Mouse (Mus musculus) hindbrain, embryonic 15.5 days (tissue): ENCODE measurements at regions not wholly inside any gene's neighbourhood (a gene's known extent, or its start where the extent isn't known, plus 50 kb on each side); places are given as distances from the start of the nearest gene placed in this dataset.

Source experiments
- ATAC-seq: fragments of 200-750 bp; cut with Nextera tagmentation; 2 replicates; pipeline ENCODE4 v1.8.0; 2017; ENCODE audit warnings: low read depth, moderate number of reproducible peaks, moderate TSS enrichment; ENCODE audit not compliant: low FRiP score
- H3K27ac ChIP-seq: fragments of 300-500 bp; sonication (generic); replicated peaks from 2 replicates; pipeline ENCODE4 v1.5.1; 2015; ENCODE audit warnings: mild to moderate bottlenecking, inconsistent platforms
- H3K27me3 ChIP-seq: fragments of 300-500 bp; sonication (generic); 2 replicates; pipeline ENCODE4 v1.6.1; 2015; ENCODE audit warnings: control low read depth, inconsistent platforms
- H3K36me3 ChIP-seq: fragments of 300-500 bp; sonication (generic); 2 replicates; pipeline ENCODE4 v1.6.1; 2015; ENCODE audit warnings: control low read depth, inconsistent platforms
- H3K4me1 ChIP-seq: fragments of 300-500 bp; sonication (generic); replicated peaks from 2 replicates; pipeline ENCODE4 v1.6.1; 2015; ENCODE audit warnings: control low read depth, inconsistent platforms
- H3K4me2 ChIP-seq: fragments of 300-500 bp; sonication (generic); 2 replicates; pipeline ENCODE4 v1.6.1; 2015; ENCODE audit warnings: moderate library complexity, mild to moderate bottlenecking, inconsistent platforms
- H3K4me3 ChIP-seq: fragments of 300-500 bp; sonication (generic); 2 replicates; pipeline ENCODE4 v1.5.1; 2015; ENCODE audit warnings: mild to moderate bottlenecking, inconsistent platforms
- H3K9ac ChIP-seq: fragments of 300-500 bp; sonication (generic); 2 replicates; pipeline ENCODE4 v1.6.1; 2015; ENCODE audit warnings: inconsistent platforms
- H3K9me3 ChIP-seq: fragments of 300-500 bp; sonication (generic); 2 replicates; pipeline ENCODE4 v1.6.1; 2016; ENCODE audit warnings: control low read depth, inconsistent platforms
- WGBS: fragments of 180-500 bp; shearing (Covaris S2); methylation state at CpG from one replicate; pipeline ENCODE4 v1.1.7; 2015; 5-methylcytosine and 5-hydroxymethylcytosine counted together

DNA sequence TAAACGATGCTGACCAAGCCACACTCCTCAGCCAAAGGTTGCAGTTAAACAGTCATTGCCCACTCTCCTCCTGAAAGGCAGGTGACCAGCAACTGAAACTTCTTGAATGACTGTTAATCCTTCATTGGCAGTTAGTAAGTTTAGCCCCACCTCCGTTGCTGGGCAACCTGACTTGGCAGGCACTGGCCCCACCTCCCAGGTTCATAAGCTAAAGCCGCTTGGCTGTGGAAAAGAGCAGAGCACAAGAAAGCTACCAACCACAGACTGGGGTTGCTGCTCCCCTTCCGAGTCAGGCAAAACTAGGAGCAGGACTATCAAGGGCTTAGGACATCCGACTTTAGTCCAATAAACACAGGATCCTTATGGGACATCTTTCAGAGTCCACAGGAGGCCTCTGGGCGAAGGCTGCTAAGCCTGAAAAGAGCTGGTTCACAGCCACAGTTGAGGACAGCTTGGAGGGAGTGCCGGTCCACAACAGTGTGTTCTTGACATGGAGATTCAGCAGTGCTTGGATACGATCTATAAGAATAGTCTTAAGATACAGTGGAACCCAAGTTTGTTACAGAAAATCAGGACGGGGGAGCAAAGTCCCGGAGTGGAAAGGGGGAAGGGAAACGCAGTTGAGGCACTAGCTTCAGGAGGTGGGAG, 67.7 kb upstream of the Kcnma1 start:
- peaks cover 8% of the 10 kb centered on the region for H3K4me1 ChIP-seq
- no peaks in the 10 kb centered on the region for H3K36me3 ChIP-seq
- peak overlapping the region; percentile 34; the same call in 1 of the 2 replicates for H3K4me2 ChIP-seq
- H3K4me3 ChIP-seq: no peak overlapping the region
- H3K27me3 ChIP-seq: no peaks in the 10 kb centered on the region
- peak; percentile 48; the same call in 1 of the 2 replicates for ATAC-seq
- H3K9ac ChIP-seq: no peak overlapping the region
- WGBS: 29% methylated on average over 11 of the region's 11 CpGs
- H3K27ac ChIP-seq: no peak overlapping the region
- no peaks in the 10 kb centered on the region for H3K9me3 ChIP-seq

DNA sequence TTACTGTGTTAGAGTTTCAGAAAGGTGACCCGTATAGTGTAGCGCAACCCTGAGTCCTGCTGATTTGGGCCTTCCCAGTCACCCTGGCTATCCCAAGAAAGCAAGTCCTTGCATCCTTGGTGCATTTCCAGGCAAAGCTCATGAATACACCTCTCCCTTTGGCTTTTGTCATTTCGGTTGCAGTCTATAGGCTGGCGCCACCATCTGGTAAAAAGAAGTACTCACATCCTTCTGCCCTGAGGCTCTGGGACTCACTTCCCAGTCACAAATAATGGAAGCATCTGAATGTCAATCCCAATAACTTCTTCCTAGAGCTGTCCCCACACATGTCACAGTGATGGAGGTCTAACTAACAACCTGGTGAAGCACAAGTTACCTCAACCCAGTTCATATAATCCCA, 54.4 kb upstream of the Kcnma1 start:
- H3K27me3 ChIP-seq: no peaks in the 10 kb centered on the region
- no peaks in the 10 kb centered on the region for H3K36me3 ChIP-seq
- H3K27ac ChIP-seq: no peak overlapping the region
- no peak for ATAC-seq
- no peaks in the 10 kb centered on the region for H3K4me1 ChIP-seq
- no peaks in the 10 kb centered on the region for H3K9me3 ChIP-seq
- no peak overlapping the region for H3K4me2 ChIP-seq
- WGBS: 59% methylated on average over 4 of the region's 4 CpGs
- H3K9ac ChIP-seq: no peak overlapping the region
- no peak overlapping the region for H3K4me3 ChIP-seq

DNA sequence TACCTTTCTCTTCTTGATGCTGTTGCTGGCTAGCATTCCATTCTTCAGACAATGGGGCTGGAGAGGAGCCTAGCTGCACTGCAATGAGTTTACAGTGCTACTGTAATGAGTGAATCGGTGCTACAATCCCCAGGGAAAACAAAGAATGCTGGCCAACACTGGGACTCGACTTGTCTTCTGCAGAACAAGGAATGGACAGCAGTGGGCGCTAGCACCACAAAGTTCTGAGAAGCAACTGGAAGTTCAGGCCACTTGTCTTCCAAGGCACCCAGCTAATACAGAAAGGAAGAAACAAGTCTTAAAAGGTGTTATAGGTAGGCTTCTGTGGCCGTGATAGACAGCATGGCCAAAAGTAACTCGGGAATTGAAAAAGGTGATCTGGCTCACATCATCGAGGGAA, 53.4 kb upstream of the Kcnma1 start:
- Histone ChIP-seq H3K4me1 (no peaks in the 10 kb centered on the region), H3K4me3 (no peak overlapping the region), H3K9ac (no peak overlapping the region), H3K27ac (no peak overlapping the region), H3K4me2 (no peak overlapping the region), H3K9me3 (no peaks in the 10 kb centered on the region), H3K27me3 (no peaks in the 10 kb centered on the region), H3K36me3 (no peaks in the 10 kb centered on the region)
- WGBS: 38% methylated on average over 6 of the region's 6 CpGs
- ATAC-seq: no peak

DNA sequence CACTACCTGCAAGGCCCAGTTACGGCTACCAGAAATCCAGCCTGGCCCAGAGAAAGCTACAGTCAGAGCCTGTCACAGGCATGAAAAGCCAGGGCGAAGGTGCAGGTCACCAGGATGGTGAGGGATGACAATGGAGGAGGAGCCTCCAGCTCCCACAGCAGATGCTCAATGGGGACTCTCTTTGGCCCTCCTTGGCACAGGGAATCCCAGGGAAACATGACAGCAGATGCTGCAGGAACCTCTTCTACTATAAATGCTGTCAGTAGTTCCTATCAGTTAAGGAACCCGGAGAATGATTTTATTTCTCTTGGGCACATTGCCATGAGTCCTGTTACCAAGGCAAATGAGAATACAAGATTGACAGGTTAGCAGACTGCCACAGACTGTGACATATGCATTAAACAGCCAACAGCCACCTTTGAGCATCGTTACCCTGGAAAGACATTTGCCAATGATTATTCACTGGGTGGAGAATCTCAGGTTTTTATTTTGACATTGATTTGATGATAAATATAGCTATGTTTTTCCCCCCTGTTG, 51.0 kb upstream of the Kcnma1 start:
- WGBS: 62% methylated on average over 4 of the region's 4 CpGs
- no peak for ATAC-seq
- no peak overlapping the region for H3K9ac ChIP-seq
- no peaks in the 10 kb centered on the region for H3K27me3 ChIP-seq
- no peak overlapping the region for H3K27ac ChIP-seq
- H3K4me1 ChIP-seq: no peaks in the 10 kb centered on the region
- H3K36me3 ChIP-seq: no peaks in the 10 kb centered on the region
- H3K9me3 ChIP-seq: no peaks in the 10 kb centered on the region
- no peak overlapping the region for H3K4me3 ChIP-seq
- H3K4me2 ChIP-seq: no peak overlapping the region
